Mouse (Mus musculus) T-helper 17 cell (primary cell): ENCODE measurements around the gene Tex9.
"Not testable (repeated sequence)": the region's sequence is repeated elsewhere in the genome, so short reads cannot be mapped to it uniquely, and the experiment has no call there.

ENCODE experiments used
- in situ Hi-C, 2 experiments: fragments of 300-600 bp; cut with MboI, MseI; formaldehyde crosslinking; loops; 1 replicate in 1 of 2; 2 replicates in 1 of 2; pipeline ENCODE4 v1.15.1; 2025; ENCODE audit warnings: high pct_unique_total_duplicates in 2 of 2

Gene Tex9

DNA sequence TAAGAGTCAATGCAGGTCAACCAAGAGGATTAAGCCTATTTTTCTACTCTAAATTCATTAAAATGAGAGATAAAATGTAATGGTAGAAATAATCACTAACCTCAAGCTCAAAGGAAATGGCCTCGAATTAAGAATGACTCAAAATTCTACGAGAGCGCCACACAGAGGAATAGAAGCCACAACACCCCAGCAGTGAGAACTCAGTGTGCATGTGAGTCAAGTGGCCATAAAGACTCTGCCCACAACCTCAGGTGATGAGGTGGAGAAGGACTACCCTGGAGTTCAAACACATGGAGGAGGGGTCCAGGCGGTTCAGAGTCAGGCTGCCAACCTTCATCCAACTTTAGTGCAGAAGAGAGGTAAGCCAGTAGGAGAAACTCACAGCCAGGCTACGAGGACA is 2.9 kb downstream of the Tex9 start:
- in situ Hi-C loops: no loop called here

GRCm38 (mm10) chr9:72488523-72488922 is 3.5 kb downstream of the Tex9 start:
- in situ Hi-C loops: no loop called here

DNA sequence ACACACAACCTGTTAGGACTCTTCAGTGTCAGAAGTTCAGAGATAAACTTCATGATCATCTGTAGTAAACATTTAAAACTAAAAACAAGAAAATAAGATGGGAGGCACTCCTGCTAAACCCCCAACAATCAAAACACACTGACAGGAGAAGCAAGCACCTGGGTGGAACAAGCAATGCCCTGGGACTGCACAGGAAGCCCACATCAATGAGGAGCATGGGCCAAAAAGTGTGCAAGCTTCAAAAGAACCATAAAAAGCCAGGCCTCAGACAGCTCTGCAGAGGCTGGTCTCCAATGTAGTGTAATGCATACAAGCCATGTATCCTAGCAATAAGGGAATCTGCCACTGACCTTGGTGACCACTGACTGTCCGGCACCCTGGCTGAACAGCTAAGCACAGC is 12.7 kb downstream of the Tex9 start:
- in situ Hi-C loops: loop anchor here in 1 of 2 experiments (10.0 kb wide), 1 partner anchor 494 kb away; no protein-coding TSS in a partner anchor

DNA sequence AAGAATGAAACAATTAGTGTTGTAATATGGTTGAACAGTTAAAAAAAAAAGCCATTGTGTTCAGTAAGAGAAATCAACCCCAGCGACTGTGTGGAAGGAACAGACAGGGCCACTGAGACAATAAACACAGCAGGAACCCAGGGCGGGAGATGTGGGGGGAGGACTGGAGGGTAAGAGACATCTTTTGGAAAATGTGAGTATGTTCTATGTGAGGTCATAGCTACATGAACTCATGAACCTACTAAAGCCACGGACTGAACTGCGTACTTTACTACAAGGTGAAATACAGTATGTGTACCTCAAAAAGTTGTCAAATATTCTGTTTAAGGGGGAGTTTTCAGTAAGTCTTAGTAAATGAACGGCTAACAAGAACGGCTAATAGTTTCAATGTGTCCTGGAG is 14.7 kb downstream of the Tex9 start:
- in situ Hi-C loops: loop anchor here in 1 of 2 experiments (10.0 kb wide), 1 partner anchor 493 kb away; no protein-coding TSS in a partner anchor

- in situ Hi-C loops: loop anchor here in 1 of 2 experiments (10.0 kb wide), 1 partner anchor 491 kb away; no protein-coding TSS in a partner anchor
Observed at GRCm38 (mm10) chr9:72475511-72475910, 16.5 kb downstream of the Tex9 start.

- in situ Hi-C loops: loop anchor here in 1 of 2 experiments (10.0 kb wide), 1 partner anchor 485 kb away; no protein-coding TSS in a partner anchor
Observed at GRCm38 (mm10) chr9:72469851-72470250, 22.2 kb downstream of the Tex9 start.

- in situ Hi-C loops: no loop called here
Observed at GRCm38 (mm10) chr9:72468616-72469015, 23.4 kb downstream of the Tex9 start.

DNA sequence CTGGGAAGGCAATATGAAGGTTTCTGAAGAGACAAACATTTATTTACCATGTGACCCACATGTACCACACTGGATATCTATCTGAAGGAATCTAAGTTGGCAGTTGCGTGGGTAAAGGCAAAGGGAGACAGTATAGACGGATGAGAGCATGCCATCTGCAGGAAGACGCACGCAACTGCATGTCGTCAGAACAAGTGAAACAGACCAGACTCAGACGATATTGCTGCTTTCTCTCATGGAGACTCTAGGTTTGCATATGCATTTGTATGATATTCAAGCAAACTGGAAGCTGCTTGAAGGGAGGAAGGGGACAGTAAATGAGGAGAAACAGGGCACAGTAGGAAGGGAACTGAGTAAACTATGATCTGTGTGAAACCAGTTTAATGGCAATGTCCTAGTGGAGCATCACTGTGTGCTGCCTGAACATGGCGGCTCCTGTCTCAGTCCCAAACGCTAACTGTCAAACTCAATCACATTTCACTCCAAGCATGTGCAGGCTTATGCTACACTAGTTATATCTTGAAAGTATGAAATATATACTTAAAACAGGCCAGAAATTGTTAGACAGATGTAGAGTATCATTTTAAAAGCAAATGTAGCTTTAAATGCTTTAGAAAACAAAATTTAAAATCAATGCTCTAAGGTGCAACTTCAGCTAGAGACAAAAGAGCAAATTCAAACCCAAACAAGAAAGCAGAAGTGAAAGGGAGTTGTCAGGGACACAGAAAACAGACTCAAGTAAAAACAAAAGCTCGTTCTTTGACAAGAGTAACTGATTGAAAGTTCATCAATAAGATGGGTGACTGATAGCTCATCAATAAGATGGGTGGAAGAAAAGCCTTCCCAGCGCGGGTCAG is 24.2 kb downstream of the Tex9 start:
- in situ Hi-C loops: no loop called here

- in situ Hi-C loops: no loop called here
Observed at GRCm38 (mm10) chr9:72465754-72466181, 26.2 kb downstream of the Tex9 start.

- in situ Hi-C loops: no loop called here
Observed at GRCm38 (mm10) chr9:72464806-72465205, 27.2 kb downstream of the Tex9 start.

DNA sequence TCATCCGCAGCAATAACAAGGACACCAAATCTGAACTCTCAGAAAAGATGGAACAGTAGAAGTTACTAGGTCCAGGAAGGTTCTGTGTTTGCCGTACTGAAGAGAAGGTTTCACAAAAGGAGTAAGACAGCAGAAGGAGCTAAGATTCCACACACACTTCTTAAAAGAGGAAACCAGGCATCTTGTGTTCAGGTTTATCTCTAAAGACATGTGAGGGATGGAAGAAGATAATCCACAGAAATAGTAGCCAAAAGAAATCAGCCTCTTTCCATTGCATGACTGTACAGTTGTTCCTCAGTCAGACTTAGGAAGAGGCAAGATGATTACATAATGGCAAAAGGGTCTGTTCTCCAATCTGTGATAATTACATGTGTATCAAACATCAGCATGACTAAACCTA is 29.6 kb downstream of the Tex9 start:
- in situ Hi-C loops: no loop called here

DNA sequence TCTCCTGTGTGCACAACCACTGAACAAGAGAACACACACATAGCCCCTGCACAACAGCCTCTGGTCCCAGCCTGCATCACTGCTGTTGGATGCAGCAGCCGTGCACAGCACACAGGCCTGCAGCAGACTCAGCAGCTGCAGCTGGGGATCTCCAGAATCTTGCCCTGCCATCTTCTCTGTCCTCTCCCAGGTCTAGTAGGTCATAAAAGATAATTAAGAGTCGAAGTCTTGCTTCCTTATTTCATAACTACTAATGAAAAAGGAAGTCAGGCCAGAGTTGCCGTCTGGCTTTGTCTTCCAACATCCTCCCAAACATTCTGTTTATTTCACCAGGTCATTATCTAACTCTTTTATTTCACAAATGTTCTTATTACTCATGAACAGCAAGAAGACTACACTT is 31.2 kb downstream of the Tex9 start:
- in situ Hi-C loops: no loop called here

- in situ Hi-C loops: loop anchor here in 1 of 2 experiments (5.0 kb wide), 1 partner anchor 68 kb away; no protein-coding TSS in a partner anchor
Observed at GRCm38 (mm10) chr9:72459703-72460102, 32.3 kb downstream of the Tex9 start.

DNA sequence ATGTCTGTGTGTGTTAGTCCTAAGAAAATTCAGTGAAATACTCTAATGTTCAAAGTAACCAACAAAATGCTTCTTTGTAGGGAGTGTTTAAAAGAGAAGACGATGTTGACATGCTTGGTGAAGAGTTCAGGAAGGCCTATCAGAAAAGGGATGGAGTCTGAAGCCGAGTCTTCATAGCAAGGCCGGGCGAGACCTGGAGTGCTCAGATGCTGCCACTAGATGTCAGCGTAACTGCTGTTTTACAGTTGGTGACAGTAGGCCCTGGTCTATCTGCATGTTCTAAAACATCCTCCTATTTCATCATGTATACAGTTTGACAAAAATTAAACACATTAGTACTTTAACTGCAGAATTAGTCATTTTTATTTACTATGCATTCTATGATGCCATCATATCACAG is 33.8 kb downstream of the Tex9 start:
- in situ Hi-C loops: loop anchor here in 1 of 2 experiments (5.0 kb wide), 1 partner anchor 69 kb away; no protein-coding TSS in a partner anchor

GRCm38 (mm10) chr9:72456374-72456773 is 35.6 kb downstream of the Tex9 start:
- in situ Hi-C loops: loop anchor here in 1 of 2 experiments (5.0 kb wide), 1 partner anchor 71 kb away; no protein-coding TSS in a partner anchor

- in situ Hi-C loops: not testable (repeated sequence)
Observed at GRCm38 (mm10) chr9:72454281-72454680, 37.7 kb downstream of the Tex9 start.

- in situ Hi-C loops: no loop called here
Observed at GRCm38 (mm10) chr9:72451111-72451510, 40.9 kb downstream of the Tex9 start.

- in situ Hi-C loops: no loop called here
Observed at GRCm38 (mm10) chr9:72450363-72450762, 41.6 kb downstream of the Tex9 start.

DNA sequence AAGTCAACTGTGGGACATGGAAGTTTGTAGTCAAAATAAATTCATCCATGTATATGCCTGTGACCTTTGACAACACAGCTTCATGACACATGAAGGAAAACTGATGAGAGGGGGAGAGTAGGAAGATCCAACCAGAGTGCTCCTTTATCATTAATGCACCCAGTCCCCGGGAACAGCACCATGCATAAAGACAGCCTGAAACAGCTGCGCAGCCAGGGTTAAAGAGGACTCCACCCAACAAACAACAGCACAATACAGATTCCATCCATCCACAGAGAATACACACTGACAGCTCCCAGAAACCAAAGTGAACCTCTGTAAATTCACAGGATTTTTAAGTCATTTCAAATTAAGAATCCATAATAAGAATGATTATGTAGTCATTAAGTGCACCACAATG is 42.2 kb downstream of the Tex9 start:
- in situ Hi-C loops: no loop called here

DNA sequence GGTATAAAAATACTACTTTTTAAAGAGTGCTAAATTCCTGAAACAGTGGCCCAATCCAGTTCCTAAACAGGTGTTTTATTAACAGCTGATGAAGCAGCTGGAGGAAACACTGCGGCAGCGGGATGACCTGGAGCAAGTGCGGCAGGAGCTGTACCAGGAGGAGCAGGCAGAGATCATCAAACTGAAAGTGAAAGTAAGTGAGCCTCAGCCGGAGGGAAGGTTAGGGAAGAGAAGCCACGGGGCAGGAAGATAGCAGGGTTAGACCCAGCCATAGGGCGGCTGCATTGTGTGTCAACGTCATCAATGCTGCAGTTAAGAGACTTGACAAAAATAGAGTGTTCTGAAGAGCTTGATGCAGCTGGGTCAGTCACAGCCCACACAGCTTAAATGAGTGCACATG is 42.6 kb downstream of the Tex9 start:
- in situ Hi-C loops: no loop called here

GRCm38 (mm10) chr9:72448026-72448425 is 44.0 kb downstream of the Tex9 start:
- in situ Hi-C loops: no loop called here

DNA sequence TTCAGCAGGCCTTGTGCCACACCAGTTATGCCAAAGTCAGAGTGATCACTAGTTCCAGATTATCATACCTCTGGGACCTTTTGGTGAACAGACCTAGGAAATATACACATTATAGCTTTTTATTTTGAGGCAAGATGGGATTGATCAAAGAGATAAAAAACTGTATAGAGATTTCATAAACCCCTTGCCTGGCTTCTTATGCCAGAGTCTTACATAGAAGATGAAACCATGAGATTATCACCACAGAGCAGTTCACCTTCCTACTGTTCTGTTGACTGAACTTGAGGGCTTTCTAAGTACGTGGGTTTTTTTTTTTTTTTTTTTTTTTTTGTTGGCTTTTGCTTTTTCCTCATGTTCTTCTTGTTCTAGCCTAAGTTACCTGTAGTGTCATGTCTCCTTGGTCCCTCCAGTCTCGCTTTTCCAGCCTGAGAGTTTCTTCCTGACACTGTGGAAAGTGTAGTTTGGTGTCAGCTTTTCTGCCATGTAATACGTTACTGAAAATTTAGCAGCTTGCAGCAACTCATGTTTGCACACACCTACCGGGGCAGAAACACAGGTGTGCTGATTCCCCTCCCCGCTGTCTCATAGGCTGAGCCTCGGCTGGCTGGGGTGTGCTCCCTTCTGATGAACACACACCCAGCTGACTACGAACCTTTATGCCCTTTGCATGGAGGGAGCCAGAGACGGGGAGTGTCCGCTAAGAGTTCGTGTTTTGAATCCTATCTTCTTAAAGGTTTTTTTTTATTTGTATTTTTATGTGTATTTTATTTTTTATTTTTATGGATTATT is 49.9 kb downstream of the Tex9 start:
- in situ Hi-C loops: no loop called here
